Mouse (Mus musculus) spleen, postnatal 36 days (tissue): ENCODE data around the gene Lactb.
A peak's percentile ranks its signal among the peaks of the same experiment; 100 is the strongest.

Experiments used
- DNase-seq, 2 experiments: peaks; one replicate each; pipeline ENCODE4 v3.0.0; 2022; ENCODE audit warnings: low spot score in 2 of 2, mixed read lengths in 1 of 2

The Lactb gene

DNA sequence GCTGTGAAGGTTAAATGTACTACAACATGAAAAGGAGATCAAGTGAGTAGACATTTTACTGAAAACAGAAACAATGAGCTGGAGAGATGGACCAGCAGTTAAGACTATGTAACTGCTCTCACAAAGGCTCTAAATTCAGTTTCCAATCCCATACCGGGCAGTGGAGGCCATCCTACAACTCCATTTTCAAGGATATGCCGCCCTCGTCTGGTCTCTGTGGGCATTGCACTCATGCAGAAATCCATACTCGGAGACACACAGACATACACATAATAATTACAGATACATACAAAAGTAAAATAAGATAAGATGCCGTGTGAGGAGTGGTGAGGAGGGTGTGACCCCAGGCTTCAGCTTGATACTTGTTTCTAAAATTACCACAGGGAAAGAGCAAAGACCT lies 5.2 kb upstream of the Lactb start:
- DNase-seq: peak; percentile 66 to 72

DNA sequence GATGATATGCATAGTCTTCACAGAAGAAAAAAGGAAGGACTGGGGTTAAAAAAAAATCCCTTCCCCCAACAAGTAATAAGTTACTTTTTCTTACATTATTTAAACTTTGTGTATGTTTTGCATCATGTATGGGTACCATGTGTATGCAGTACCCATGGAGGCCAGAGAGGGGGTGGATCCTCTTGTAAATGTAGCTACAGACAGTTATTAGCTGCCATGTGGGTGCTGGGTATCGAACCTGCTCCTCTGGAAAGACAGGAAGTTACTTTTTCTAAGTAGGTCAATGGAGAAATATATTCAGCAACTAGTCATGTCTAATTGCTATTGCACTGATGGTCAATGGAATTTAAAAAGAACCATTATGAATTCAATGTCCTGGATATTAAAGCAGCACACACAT lies 3.2 kb upstream of the Lactb start:
- no peak for DNase-seq

DNA sequence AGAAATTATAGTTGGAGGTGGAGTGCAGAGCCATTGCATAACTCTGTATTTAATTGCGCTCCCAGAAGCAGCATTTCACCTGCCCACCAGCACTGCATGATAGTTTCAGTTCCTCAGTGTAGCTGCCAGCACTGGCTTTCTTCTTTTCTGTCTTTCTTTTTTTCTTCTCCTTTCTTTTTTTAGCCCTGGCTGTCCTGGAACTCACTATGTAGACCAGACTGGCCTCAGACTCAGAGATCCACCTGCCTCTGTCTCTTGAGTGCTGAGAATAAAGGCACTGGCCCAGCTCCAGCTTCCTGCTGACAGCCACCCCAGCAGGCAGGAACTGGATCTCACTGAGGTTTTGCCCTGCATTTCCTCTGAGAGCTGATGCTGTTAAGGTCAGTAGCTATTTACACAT lies 2.7 kb upstream of the Lactb start:
- peak; percentile 57 to 58 for DNase-seq

DNA sequence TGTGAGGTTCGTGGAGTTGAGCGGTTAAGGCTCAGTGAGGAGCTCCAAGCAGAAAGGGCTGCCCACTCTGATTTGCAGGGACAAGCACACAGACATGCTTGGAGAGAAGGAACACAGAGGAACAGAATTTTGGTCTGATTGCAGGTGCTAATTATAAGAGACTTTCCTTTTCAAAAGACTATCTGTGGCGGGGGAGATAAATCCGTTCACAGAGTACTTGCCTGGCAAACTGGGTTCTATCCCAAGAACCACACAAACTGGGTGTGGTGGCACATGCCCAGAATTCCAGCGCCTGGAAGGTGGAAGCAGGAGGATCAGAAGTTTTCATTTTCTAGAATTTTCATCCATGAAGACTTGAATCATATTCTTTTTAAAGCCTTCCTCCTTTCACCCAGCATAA lies 1.8 kb upstream of the Lactb start:
- no peak for DNase-seq

DNA sequence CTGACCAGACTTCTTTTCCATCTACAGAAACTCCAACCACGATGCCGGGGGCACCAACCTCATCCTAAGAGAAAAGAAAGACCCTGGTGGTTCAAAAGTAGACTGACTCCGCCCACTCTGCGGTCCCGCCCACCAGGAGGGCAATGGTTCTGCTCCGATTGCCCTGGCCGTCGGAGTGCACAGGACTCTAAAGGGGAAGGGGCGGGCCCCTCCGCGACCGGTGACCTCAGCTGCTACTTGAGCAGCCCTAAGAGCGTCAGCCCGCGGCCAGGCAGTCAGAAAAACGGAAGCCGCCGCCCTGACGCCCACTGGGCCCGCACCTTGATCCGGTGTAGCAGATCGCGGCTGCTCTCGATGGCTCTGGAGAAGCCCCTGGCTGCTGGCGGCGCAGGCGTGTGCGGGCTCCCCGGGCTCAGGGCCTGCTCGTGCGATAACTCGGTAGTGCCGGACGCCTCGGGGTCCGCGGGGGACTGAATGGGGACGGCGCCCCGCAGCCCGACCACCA lies 511 bp downstream of the Lactb start:
- peak; percentile 91 to 92 for DNase-seq

DNA sequence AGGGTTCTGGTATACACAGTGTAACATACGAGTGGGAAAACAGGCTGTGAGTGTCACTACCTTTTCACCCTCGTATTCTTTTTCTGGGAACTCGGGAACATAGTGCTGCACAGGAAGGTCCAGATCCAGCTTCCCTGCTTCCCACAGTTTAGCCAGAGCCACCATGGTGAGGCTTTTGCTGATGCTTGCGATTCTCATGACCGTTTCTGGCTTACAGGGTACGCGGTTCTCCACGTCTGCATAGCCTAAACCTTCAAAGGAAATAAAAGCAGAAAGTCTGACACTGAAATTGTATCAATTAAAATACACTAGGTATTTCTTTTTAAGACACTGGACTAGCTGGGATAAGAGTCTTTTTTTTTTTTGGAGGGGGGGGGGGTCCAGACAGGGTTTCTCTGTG lies 4.2 kb downstream of the Lactb start:
- DNase-seq: no peak

DNA sequence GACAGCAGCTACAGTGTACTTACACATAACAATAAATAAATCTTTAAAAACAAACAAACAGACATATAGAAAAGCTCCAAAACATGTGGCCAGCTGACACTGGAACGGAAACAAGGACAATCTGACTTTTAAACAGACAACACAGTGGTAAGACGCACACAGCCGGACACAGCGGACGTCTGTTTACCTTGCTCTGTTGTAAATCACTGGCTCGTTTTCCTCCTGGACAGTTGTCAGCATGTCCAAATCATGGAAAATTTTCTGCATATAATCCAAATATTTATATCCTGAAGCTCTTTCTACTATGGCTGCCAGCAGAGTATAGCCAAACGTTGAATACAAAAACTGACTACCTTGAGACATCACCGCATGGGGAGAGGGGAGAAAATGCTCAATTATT lies 7.8 kb downstream of the Lactb start:
- DNase-seq: no peak

DNA sequence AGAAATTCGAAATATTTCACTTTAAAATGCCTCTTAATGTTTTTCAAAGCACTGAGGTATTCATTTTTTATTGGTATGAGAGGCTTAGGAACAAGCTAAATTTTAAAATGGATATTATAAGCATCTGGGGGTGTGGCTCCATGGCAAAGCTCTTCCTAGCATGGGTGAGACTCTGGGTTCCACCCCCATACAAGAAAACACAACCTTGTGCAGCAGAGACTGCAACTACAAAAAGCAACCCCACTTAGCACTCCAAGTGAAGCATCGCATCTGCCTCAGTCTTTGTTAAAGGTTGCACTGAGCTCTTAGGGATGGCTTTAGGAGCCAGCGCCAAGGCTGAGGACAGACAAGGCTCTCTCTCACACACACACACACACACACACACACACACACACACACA lies 13.8 kb downstream of the Lactb start:
- DNase-seq: no peak

DNA sequence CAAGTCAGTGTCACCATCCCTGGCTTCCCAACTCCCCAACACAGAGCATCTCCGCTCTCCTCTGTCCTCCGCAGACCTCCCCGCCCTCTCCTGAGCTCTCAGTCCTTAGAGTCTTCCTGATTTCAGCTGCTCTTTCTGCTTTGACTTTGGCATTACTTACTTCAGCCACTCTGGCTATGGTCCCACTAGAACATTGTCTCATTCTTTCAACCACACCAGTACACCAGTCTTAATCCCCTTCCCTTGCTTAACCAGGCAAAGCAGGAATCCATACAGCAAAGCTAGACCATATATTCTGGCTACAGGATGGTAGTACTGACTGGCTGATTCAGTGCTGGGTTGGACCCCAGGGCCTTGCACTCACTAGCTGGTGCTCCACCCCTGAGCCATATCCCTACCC lies 17.8 kb downstream of the Lactb start:
- DNase-seq: no peak

DNA sequence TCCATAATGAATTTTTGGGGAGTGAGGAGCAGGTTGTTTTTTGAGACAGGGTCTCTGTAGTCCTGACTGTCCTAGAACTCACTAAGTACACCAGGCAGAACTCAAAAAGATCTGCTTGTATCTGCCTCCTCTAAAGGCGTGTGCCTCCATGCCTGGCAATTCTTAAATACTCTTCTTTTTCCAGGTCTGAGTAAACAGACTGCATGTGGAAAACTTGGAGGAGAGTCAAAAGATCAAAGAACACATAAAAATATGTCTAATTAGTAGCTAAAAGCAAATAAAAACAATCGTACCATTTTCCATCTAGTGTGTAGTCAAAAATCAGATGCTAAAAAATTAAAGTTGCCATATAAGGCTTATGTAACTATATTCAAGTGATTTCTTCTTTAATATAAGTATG lies 22.4 kb downstream of the Lactb start:
- no peak for DNase-seq

DNA sequence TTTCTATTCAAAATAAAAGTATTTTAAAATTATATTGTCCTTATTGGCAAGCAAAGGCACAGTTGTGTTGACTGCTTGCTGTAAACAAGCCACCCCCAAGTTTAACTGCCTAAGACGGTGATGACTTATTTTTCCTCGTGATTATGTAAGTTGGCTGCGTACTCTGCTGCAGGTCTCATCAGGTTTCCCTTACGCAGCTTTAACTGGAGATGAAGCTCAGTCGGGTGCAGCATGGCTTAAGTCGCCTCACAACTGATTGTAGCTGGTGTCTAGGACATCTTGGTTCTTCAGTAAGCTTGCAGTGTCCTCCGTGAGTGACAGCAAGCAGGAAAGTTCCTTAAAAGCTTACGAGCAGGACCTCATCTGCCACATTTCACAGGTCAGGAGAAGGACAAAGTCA lies 23.0 kb downstream of the Lactb start:
- DNase-seq: no peak

DNA sequence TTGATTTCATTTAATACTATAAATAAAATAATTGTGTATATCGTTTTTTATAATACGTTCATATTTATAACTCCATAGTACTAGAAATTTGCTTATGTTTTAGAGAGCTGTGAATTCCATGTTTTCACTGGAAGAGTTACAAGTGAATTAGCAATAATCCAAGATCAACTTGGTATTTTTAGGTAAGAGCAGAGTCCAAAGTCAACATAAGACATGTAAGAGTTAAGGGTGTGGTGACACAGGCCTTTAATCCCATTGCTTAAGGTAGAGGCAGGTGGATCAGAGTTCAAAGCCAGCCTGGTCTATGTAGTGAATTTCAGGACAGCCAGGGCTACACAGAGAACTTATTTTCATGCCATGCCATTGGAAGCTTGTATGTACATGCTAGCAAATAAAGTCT lies 26.7 kb downstream of the Lactb start:
- DNase-seq: no peak

DNA sequence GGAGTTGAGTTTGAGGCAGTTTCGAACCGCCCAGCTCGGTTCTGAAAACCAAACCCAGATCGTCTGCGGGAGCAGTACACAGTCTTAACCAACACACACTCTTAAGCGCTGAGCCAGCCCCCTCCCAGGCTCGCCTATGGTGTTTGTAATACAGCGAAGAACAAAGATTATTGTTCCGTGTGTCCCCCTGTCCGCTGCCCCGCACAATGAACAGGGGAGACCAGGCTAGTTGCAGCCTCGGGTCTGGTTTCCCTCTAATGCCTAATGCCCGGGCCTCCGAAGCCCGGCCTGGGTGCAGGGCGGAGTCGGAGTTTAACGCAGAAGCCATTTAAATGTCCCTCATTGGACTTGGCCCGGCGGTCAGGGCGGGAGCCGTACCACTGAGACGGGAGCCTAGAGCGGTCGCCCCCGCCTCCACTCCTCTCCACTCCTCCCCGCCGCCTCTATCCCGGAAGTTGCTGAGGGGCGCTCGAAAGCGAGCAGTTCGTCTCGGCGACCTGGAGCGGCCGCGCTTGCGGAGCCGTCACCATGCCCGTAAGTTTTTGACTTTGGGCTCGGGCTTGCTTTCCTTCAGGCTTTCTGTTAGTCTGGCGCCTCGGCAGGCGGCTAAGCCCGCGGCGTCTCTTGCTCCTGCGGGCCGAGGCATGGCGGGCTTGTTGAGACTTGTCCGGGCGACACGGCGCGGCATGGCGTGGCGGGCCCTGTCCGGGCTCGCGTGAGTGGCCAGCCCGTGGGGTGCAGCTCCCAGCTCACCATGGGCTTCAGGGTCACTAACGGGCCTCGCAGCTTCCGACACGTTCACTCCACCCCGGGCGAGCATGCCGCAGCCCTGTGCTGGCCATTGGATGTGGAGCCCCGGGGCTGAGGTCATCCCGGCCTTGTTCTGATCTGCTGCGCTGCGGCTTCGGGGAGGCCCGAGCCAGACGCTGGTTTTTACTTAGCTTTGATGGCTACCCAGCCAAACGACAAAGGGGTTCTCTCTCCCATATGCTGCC lies 29.3 kb downstream of the Lactb start, which contains the start of gene Rps27l:
TSS of gene Rps27l (plus strand) at position 440 of the 995 bp plus-strand sequence.
- DNase-seq: peak; percentile 94 to 95

DNA sequence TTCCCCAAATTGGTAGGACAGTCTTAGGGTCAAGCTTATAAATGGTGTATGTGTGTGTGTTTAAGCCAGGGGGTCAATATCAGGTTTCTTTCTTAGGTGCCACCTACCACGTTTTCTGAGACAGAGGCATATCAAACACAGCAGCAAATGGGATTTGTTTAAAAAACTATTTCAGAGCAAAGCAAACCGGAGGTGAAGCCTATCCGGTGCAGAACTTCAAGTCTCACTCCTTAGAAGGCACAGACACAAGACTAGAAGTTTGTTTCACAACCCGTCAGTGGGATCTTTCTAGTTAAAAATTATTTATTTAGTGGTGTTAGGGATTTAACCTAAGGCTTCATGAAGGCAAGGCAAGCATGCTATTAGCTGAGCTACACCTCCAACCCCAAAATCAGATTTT lies 30.1 kb downstream of the Lactb start:
- DNase-seq: no peak

DNA sequence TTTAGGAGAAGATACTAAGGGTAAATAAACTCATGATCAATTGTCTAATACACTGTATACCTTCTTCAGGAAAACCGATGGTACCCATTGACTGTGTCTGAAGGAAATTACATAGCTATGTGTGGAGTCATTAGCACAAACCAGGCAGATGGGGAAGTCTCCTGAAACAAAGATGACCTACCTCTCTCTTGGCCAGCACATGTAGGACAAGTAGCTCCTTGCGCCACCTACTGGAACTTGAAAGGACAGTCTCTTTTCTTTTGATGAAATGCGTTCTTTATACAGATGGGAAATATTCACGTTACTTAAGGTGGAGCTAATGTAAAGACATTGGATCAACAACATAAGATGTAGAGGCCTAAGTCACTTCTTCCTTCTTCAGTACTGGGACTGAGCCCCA lies 36.4 kb downstream of the Lactb start:
- DNase-seq: peak; percentile 44 to 71

DNA sequence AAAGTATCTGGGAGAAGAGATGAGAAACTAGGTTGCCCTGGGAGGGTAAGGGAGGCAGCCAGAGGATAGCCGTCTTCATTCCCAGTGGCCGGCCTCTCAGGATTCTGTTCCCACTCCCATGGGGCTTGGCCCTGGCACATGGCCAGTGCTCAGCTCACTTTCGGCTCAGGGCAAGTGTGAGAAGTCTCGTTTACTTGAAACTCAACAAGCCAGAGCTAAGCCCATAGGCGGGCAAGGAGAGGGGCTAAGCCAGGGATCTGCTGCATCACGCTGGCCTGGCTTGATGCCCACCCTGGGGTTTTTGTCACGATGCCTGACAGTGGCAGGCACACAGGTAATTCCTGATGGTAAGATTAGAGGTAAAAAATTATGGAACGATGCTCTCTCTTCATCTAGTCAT lies 37.8 kb downstream of the Lactb start:
- no peak for DNase-seq

DNA sequence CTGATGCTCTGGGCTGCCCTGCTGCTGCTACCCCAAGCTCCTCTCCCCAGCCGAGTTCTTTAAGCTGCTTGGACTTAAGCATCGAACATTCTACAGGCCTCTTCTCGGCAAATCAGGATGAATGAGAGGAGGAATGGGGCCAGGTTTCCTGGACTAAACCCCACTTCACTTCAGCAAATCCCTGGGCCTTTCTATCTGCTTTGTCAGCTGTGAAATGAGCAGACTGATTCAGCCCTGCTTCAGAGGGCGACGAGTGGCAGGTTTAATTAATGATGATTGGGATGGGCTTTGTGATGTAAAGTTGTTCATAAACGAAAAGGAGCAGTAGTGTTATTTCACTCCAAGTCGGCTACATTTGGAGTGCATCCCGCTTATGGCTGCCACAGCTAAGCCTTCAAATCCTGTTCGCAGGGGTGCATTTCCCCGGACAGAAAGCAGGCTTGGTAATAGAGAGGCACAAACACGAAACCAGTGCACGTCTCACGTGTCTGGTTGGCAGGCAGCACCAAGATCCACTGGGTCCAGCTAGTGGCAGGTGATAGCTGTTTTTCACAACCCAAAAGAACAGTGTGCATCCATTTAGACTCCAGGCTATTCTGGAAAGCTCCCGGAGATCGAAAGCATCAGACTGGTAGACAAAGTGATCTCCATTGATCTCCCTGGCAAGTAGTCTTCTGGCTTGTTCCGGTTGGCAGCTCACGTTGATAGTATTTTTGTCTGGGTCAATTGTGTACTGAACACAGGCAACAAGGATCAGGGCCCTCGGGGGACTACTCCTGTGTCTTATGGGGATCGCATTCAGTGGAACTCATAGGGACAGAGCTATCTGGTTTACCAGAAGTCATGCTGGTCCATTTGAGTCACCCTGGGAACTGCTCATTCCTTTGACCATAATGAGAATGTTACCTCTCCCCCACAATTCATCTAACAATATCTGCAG lies 41.1 kb downstream of the Lactb start:
- DNase-seq: no peak

DNA sequence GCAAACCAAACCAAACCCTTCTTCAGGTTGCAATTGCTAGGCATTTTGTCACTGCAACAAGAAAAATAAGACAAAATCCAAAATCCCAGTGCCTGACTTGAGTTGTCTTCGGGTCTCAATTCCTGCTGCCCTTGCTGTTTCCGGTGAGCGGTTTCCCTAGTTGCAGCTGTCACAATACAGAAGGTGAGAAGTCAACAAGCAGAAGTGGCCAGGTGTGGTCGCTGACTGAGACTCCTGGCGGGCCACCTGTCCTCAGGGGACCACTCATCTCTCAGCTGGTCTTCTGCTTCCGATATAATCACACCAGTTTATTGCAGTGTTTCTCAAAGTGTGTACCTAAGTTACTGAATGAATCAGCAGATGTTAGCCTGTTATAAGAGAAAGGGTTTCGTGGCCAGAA lies 44.9 kb downstream of the Lactb start:
- no peak for DNase-seq

DNA sequence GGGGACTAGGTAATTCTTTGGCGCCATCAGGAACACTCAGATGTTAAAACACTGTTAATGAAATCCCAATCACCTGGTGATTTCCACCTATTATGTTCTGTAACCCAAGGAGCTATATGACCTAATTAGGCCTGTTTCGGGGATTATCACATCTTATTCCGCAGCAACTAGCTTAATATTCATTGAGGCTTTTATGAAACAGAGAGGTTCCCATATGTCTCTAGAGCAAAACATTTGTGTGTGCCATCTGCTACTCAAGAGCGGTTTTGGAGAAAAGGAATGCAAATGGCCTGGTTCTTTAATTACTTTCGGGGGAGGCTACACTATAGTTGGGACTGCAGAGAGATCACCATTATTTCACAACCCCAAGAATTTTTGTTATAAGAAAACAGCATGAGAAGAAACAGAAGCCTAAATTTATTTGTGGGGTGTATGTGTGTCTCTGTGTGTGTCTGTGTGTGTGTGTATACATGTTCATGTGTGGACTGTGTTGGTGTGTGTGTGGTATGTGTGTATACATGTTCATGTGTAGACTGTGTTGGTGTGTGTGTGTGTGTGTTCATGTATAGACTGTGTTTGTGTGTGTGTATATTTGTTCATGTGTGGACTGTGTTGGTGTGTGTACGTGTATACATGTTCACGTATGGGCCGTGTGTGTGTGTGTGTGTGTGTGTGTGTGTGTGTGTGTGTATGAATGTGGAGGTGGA lies 47.4 kb downstream of the Lactb start:
- DNase-seq: no peak

DNA sequence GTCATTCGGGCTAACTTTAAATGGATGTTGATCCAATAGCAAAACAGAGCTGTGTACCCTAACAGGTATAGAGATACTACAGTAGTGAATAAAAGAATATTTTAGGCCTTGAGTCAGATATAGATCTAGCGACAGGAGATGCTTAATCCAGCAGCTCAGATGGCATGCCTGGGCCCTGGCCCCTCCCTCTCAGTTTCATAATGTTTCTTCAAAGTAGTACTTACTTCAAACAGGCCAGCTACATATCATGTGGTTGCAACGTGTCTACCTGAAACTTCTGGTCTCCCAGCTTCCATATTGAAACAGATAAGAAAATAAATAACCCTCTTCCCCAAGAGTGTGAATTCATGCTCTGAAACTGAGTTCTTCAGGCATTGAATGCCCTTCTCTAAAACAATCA lies 49.4 kb downstream of the Lactb start:
- DNase-seq: no peak

DNA sequence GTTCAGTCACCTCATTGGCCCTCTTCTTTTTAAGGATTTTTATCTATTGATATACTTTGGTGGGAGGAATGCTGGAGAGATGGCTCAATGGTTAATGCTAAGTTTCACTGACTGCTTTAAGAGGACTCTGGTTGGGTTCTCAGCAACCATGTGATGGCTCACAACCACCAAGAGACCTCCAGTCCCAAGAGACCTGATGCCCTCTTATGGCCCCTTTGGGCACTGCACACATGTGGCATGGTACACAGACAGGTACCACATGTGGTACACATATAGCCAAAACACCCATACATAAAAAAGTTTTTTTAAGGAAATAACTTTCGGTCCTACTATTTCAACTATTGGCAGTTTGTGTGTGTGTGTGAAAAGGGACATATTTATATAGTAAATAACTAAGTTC lies 53.2 kb downstream of the Lactb start:
- no peak for DNase-seq
